Mouse (Mus musculus): ENCODE measurements around the gene Hoxc6.
A peak's percentile ranks its signal among the peaks of the same experiment; 100 is the strongest.

Gene Hoxc6

GRCm38 (mm10) chr15:102997939-102998355, at the start of gene Hoxc6:
TSS of gene Hoxc6 (plus strand) at chr15:102998257.
- DNase-seq = no peak

- no peak for DNase-seq
These were observed 49.2 kb upstream of the Hoxc6 start for GRCm38 (mm10) chr15:102948842-102949241.

- DNase-seq = no peak
These were observed 48.4 kb upstream of the Hoxc6 start for GRCm38 (mm10) chr15:102949696-102950095.

- DNase-seq = no peak
These were observed 47.2 kb upstream of the Hoxc6 start for GRCm38 (mm10) chr15:102950877-102951276.

- DNase-seq = no peak
These were observed 44.5 kb upstream of the Hoxc6 start for GRCm38 (mm10) chr15:102953561-102953960.

- DNase-seq = no peak
These were observed 43.7 kb upstream of the Hoxc6 start, which contains the start of gene Hoxc11 for GRCm38 (mm10) chr15:102954192-102955006. TSS of gene Hoxc11 (plus strand) at chr15:102954427.

GRCm38 (mm10) chr15:102955007-102955382, 43.1 kb upstream of the Hoxc6 start:
- DNase-seq = no peak

- no peak for DNase-seq
These were observed 42.0 kb upstream of the Hoxc6 start for GRCm38 (mm10) chr15:102955833-102956640.

GRCm38 (mm10) chr15:102956906-102957305, 41.2 kb upstream of the Hoxc6 start:
- no peak for DNase-seq

GRCm38 (mm10) chr15:102959663-102960191, 38.3 kb upstream of the Hoxc6 start:
- no peak for DNase-seq

GRCm38 (mm10) chr15:102961728-102962127, 36.3 kb upstream of the Hoxc6 start:
- DNase-seq = no peak

- no peak for DNase-seq
These were observed 35.6 kb upstream of the Hoxc6 start for GRCm38 (mm10) chr15:102962492-102962891.

GRCm38 (mm10) chr15:102963259-102963658, 34.8 kb upstream of the Hoxc6 start:
- DNase-seq = no peak

GRCm38 (mm10) chr15:102963671-102964640, 34.1 kb upstream of the Hoxc6 start:
- DNase-seq = peak; percentile 20

GRCm38 (mm10) chr15:102965003-102965891, 32.8 kb upstream of the Hoxc6 start:
- no peak for DNase-seq

- peak; percentile 74 for DNase-seq
These were observed 31.9 kb upstream of the Hoxc6 start for GRCm38 (mm10) chr15:102965892-102966775.

GRCm38 (mm10) chr15:102966776-102967311, 31.2 kb upstream of the Hoxc6 start, which contains the start of gene Hoxc10:
TSS of gene Hoxc10 (plus strand) at chr15:102966796.
- no peak for DNase-seq

- no peak for DNase-seq
These were observed 30.8 kb upstream of the Hoxc6 start, which contains the start of gene Hoxc5 for GRCm38 (mm10) chr15:102967312-102967510. TSS of gene Hoxc5 (plus strand) at chr15:102967443.

GRCm38 (mm10) chr15:102967511-102968397, 30.3 kb upstream of the Hoxc6 start:
- DNase-seq = no peak

All from lung, postnatal 10 days (tissue).